Mouse (Mus musculus) intestine, embryonic 16.5 days (tissue): ENCODE measurements at regions not wholly inside any gene's neighbourhood (a gene's known extent, or its start where the extent isn't known, plus 50 kb on each side); places are given as distances from the start of the nearest gene placed in this dataset.

Source experiments
- ATAC-seq: fragments of 200-750 bp; cut with Nextera tagmentation; 2 replicates; pipeline ENCODE4 v1.8.0; 2017; ENCODE audit warnings: moderate TSS enrichment, moderate library complexity
- H3K27ac ChIP-seq: fragments of 300-500 bp; sonication (generic); 2 replicates; pipeline ENCODE4 v1.5.1; 2014; ENCODE audit warnings: mild to moderate bottlenecking, low read length
- H3K27me3 ChIP-seq: fragments of 300-500 bp; sonication (generic); replicated peaks from 2 replicates; pipeline ENCODE4 v1.6.1; 2014; ENCODE audit warnings: low read length, control low read depth, mixed read lengths; ENCODE audit not compliant: control insufficient read depth, insufficient read depth
- H3K36me3 ChIP-seq: fragments of 300-500 bp; sonication (generic); 2 replicates; pipeline ENCODE4 v1.6.1; 2014; ENCODE audit warnings: low read length, control low read depth; ENCODE audit not compliant: control insufficient read depth, insufficient read depth
- H3K4me1 ChIP-seq: fragments of 300-500 bp; sonication (generic); 2 replicates; pipeline ENCODE4 v1.6.1; 2014; ENCODE audit warnings: low read length, control low read depth, mixed read lengths; ENCODE audit not compliant: control insufficient read depth, insufficient read depth
- H3K4me2 ChIP-seq: fragments of 300-500 bp; sonication (generic); 2 replicates; pipeline ENCODE4 v1.6.1; 2014; ENCODE audit warnings: low read depth, low read length, control low read depth
- H3K4me3 ChIP-seq: fragments of 300-500 bp; sonication (generic); 2 replicates; pipeline ENCODE4 v1.5.1; 2014; ENCODE audit warnings: mild to moderate bottlenecking, low read length
- H3K9ac ChIP-seq: fragments of 300-500 bp; sonication (generic); 2 replicates; pipeline ENCODE4 v1.6.1; 2014; ENCODE audit warnings: low read depth, low read length
- H3K9me3 ChIP-seq: fragments of 300-500 bp; sonication (generic); 2 replicates; pipeline ENCODE4 v1.6.1; 2016; ENCODE audit warnings: low read length, control low read depth; ENCODE audit not compliant: control insufficient read depth
- WGBS: fragments of 180-500 bp; shearing (Covaris S2); extraction: QIAGEN DNeasy Blood & Tissue Kit; methylation state at CpG from one replicate; pipeline ENCODE4 v1.1.7; 2014; 5-methylcytosine and 5-hydroxymethylcytosine counted together

- H3K4me3 ChIP-seq: no peak overlapping the region
- H3K4me2 ChIP-seq: no peak overlapping the region
- ATAC-seq: no peak
- H3K27me3 ChIP-seq: no peaks in the 10 kb centered on the region
- H3K36me3 ChIP-seq: no peaks in the 10 kb centered on the region
- H3K9ac ChIP-seq: no peak overlapping the region
- H3K9me3 ChIP-seq: no peaks in the 10 kb centered on the region
- H3K4me1 ChIP-seq: no peaks in the 10 kb centered on the region
- no peak overlapping the region for H3K27ac ChIP-seq
- WGBS: 72% methylated on average over 2 of the region's 2 CpGs
These were observed 87.4 kb downstream of the Il12a start for GRCm38 (mm10) chr3:68777801-68778200.

DNA sequence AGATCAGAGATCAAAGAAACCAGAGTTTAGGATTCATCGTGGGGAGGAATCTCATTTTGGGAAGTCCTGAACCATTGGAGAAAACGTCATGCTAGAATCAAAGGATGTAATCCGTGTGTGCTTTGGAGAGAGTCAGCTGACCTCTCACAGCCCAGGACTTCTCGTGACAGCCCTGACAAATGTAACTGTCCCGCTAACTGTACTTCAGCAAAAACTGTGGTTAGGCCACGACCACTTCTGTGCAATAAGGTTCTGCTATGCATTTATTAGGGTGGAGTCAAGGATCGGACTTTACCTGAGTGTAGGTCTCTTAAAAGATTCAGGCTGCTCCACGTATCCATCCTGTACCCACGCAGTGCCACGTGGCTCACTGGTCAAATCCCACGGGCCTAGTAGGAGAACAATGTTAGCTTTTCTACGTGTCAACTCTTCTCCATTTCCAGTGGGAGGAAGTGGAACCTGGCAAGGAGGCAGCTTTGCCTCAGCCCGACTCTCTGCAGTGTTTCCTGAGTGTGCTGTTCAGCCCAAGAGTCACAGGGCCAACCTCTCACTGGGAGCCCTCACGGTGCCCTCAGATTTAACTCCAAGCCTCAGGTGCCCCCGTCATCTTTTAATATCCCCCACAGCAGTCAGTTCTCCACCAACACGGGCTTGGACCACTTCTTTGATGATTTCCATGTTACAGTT lies 88.1 kb downstream of the Il12a start:
- Histone ChIP-seq H3K36me3 (no peaks in the 10 kb centered on the region), H3K9ac (no peak overlapping the region), H3K4me3 (no peak overlapping the region), H3K27me3 (no peaks in the 10 kb centered on the region), H3K9me3 (no peaks in the 10 kb centered on the region), H3K4me1 (no peaks in the 10 kb centered on the region), H3K4me2 (no peak overlapping the region), H3K27ac (no peak overlapping the region)
- 79% methylated on average over 16 of the region's 16 CpGs for WGBS
- ATAC-seq: no peak

DNA sequence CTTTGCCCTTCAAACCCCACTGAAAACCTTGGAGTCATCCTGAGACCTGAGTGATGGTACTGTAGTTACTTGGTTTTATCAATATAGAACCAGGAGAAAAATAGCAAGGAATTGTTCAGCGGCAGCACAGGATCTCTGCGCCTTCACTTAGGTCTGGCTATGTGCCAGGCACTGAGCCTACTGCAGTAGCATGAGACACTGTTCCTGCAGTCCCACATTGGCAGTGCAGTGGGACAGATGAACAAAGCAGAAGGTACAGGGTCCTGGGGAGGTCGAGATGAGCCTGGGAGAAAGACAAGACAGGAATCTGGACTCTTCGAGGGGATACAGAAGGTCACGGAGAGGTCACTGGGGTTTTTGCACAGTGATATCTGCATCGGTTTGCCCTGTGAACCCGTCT lies 88.5 kb upstream of the 1110032F04Rik start:
- no peaks in the 10 kb centered on the region for H3K36me3 ChIP-seq
- H3K4me1 ChIP-seq: no peaks in the 10 kb centered on the region
- no peaks in the 10 kb centered on the region for H3K9me3 ChIP-seq
- no peak overlapping the region for H3K4me3 ChIP-seq
- no peaks in the 10 kb centered on the region for H3K27me3 ChIP-seq
- 50% methylated on average over 7 of the region's 7 CpGs for WGBS
- no peak overlapping the region for H3K9ac ChIP-seq
- H3K4me2 ChIP-seq: no peak overlapping the region
- ATAC-seq: no peak
- no peak overlapping the region for H3K27ac ChIP-seq

DNA sequence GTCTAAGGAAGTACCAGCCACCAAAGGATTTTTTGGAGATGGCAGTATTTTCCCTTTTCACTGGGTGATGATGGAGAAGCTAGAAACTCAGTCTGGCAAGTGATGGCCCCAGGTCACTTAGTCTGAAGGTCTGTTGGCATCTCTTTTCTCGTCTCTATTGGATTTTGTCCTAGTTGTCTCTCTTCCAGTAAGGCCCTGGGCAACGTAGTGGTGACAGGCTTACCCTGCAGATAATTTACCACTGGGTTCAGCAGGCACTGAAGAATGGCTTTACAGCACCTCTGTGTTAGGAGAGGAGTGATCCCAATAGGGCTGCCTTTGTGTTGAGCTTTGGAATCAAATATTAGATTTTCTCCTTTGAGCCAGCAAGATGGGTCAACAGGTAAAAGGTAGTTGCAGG lies 87.9 kb upstream of the 1110032F04Rik start:
- no peak overlapping the region for H3K4me2 ChIP-seq
- no peaks in the 10 kb centered on the region for H3K9me3 ChIP-seq
- H3K4me1 ChIP-seq: no peaks in the 10 kb centered on the region
- WGBS: 39% methylated on average over 2 of the region's 2 CpGs
- no peak for ATAC-seq
- no peak overlapping the region for H3K4me3 ChIP-seq
- no peak overlapping the region for H3K9ac ChIP-seq
- H3K36me3 ChIP-seq: no peaks in the 10 kb centered on the region
- no peaks in the 10 kb centered on the region for H3K27me3 ChIP-seq
- H3K27ac ChIP-seq: no peak overlapping the region

- Histone ChIP-seq H3K27ac (no peak overlapping the region), H3K36me3 (no peaks in the 10 kb centered on the region), H3K9me3 (no peaks in the 10 kb centered on the region), H3K9ac (no peak overlapping the region), H3K27me3 (no peaks in the 10 kb centered on the region), H3K4me2 (no peak overlapping the region), H3K4me3 (no peak overlapping the region), H3K4me1 (no peaks in the 10 kb centered on the region)
- no peak for ATAC-seq
- WGBS: 57% methylated on average over 4 of the region's 4 CpGs
These were observed 87.0 kb upstream of the 1110032F04Rik start for GRCm38 (mm10) chr3:68782363-68782762.

DNA sequence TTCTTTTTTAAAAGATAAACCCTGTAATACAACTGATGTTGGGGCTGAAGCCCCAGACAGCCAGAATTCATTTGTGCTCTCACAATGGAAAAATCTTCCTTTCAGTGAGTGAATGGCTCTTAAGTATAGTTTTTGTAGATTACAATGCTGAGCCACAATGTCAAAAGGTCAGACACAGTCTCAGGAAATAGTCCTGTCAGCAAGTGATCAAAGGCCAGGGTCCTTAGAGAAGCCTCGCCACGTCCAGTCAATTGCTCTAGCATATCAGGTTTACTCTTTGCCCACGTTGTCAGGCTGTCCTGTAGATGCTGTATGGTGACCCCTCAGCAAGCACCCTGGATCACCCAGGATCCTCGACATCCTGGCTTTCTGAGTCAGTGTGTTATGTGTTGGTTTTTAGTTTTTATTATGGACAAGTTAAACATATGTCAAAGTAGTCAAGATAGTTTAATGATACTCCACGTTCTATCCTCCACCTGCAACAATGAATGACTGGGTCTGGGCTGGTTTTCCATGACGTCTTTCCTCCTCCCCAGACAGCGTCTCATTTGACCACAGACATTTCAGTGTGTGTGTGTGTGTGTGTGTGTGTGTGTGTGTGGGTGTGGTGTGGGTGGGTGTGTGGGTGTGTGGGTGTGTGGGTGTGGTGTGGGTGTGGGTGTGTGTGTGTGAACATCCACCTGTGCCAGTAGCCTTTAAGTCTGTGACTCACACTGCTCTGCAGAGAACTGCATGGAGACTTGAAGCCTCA lies 85.5 kb upstream of the 1110032F04Rik start:
- no peak overlapping the region for H3K4me3 ChIP-seq
- 53% methylated on average over 7 of the region's 7 CpGs for WGBS
- H3K36me3 ChIP-seq: no peaks in the 10 kb centered on the region
- no peak overlapping the region for H3K27ac ChIP-seq
- H3K4me1 ChIP-seq: no peaks in the 10 kb centered on the region
- ATAC-seq: 0 out of 2 replicates have a peak, but pooled peaks have one; percentile 16
- H3K4me2 ChIP-seq: no peak overlapping the region
- H3K9ac ChIP-seq: no peak overlapping the region
- no peaks in the 10 kb centered on the region for H3K27me3 ChIP-seq
- H3K9me3 ChIP-seq: no peaks in the 10 kb centered on the region

- 81% methylated on average over 3 of the region's 3 CpGs for WGBS
- H3K9ac ChIP-seq: no peak overlapping the region
- H3K27me3 ChIP-seq: no peaks in the 10 kb centered on the region
- no peak for ATAC-seq
- H3K27ac ChIP-seq: no peak overlapping the region
- no peaks in the 10 kb centered on the region for H3K36me3 ChIP-seq
- no peak overlapping the region for H3K4me3 ChIP-seq
- no peak overlapping the region for H3K4me2 ChIP-seq
- H3K9me3 ChIP-seq: no peaks in the 10 kb centered on the region
- no peaks in the 10 kb centered on the region for H3K4me1 ChIP-seq
These were observed 82.6 kb upstream of the 1110032F04Rik start for GRCm38 (mm10) chr3:68786771-68787170.

DNA sequence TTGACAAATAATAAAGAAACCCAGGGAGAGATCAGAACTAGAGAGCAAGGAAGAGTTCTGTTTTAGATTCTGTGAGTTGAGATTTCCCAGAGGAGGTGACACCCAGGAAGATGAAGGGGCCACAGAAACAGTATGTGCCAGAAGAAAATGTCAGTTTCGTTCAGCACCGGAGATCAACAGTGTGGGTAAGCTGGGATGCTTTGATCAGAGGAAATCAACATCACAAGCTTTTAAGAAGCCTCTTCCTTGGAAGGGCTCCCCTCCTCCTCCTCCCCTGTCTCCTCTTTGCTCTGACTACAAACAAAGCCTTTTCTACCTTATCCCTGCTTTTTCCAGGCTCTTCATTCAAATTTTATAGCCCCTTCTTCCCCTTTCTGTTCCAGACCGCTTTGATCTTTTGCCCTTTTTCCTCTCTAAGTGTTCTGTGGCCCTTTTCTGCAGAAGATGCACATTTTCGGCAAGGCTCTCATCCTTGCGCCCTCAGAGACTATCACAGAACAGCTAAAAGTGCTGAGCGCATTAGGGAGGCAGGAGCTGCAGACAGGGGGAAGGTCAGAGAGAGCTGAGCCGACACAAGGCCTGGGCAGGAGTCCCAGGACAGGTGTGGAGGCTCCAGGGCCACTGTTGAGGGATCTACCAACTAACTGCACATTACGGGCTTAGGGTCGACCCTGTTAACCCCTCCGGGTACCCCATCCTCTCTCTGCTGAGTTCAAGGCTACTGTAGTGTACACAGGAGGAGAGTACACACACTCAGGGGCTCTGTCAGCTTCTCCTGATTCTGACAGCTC lies 81.8 kb upstream of the 1110032F04Rik start:
- no peak for ATAC-seq
- no peak overlapping the region for H3K4me3 ChIP-seq
- whole genome bisulfite sequencing: 55% methylated on average over 10 of the region's 10 CpGs
- H3K27me3 ChIP-seq: no peaks in the 10 kb centered on the region
- H3K4me2 ChIP-seq: no peak overlapping the region
- no peaks in the 10 kb centered on the region for H3K36me3 ChIP-seq
- no peaks in the 10 kb centered on the region for H3K9me3 ChIP-seq
- H3K27ac ChIP-seq: no peak overlapping the region
- H3K4me1 ChIP-seq: no peaks in the 10 kb centered on the region
- no peak overlapping the region for H3K9ac ChIP-seq

- WGBS: 62% methylated on average over 6 of the region's 6 CpGs
- Histone ChIP-seq H3K4me2 (no peak overlapping the region), H3K27me3 (no peaks in the 10 kb centered on the region), H3K36me3 (no peaks in the 10 kb centered on the region), H3K4me3 (no peak overlapping the region), H3K4me1 (no peaks in the 10 kb centered on the region), H3K27ac (no peak overlapping the region), H3K9me3 (no peaks in the 10 kb centered on the region), H3K9ac (no peak overlapping the region)
- ATAC-seq: no peak
These were observed 79.9 kb upstream of the 1110032F04Rik start for GRCm38 (mm10) chr3:68789491-68789890.
